Mouse (Mus musculus) lung, embryonic 14.5 days (tissue): Measurements from ENCODE around the gene Dmd. TPM values are rescaled to one million over a fixed set of nuclear protein-coding genes. Genes with fewer than 3 reads are reported as not detected.

ENCODE experiments used
- ATAC-seq: fragments of 200-750 bp; cut with Nextera tagmentation; 2 replicates; pipeline ENCODE4 v1.8.0; 2017; ENCODE audit warnings: mild to moderate bottlenecking, moderate TSS enrichment, moderate library complexity; ENCODE audit not compliant: insufficient read depth
- DNase-seq: peaks from one replicate; pipeline ENCODE4 v3.0.0-alpha.2; 2015
- H3K27ac ChIP-seq: fragments of 300-500 bp; sonication (generic); 2 replicates; pipeline ENCODE4 v1.5.1; 2014; ENCODE audit warnings: low read depth, mild to moderate bottlenecking, moderate library complexity
- H3K27me3 ChIP-seq: fragments of 300-500 bp; sonication (generic); 2 replicates; pipeline ENCODE4 v1.6.1; 2014; ENCODE audit warnings: low read length, control low read depth; ENCODE audit not compliant: insufficient read depth
- H3K36me3 ChIP-seq: fragments of 300-500 bp; sonication (generic); 2 replicates; pipeline ENCODE4 v1.6.1; 2014; ENCODE audit warnings: control low read depth; ENCODE audit not compliant: insufficient read depth
- H3K4me1 ChIP-seq: fragments of 300-500 bp; sonication (generic); 2 replicates; pipeline ENCODE4 v1.6.1; 2014; ENCODE audit warnings: antibody characterized with exemption, control low read depth; ENCODE audit not compliant: insufficient read depth
- H3K4me2 ChIP-seq: fragments of 300-500 bp; sonication (generic); 2 replicates; pipeline ENCODE4 v1.6.1; 2014; ENCODE audit warnings: mild to moderate bottlenecking
- H3K4me3 ChIP-seq: fragments of 300-500 bp; sonication (generic); 2 replicates; pipeline ENCODE4 v1.5.1; 2014; ENCODE audit warnings: low read depth, low read length
- H3K9ac ChIP-seq: fragments of 300-500 bp; sonication (generic); 2 replicates; pipeline ENCODE4 v1.6.1; 2014
- H3K9me3 ChIP-seq: fragments of 300-500 bp; sonication (generic); 2 replicates; pipeline ENCODE4 v1.6.1; 2016; ENCODE audit warnings: low read depth, low read length, control low read depth
- CTCF ChIP-seq: IDR thresholded peaks from 2 replicates; pipeline ENCODE4 v1.5.1; 2016; ENCODE audit warnings: antibody characterized with exemption, low read depth
- WGBS: fragments of 180-500 bp; shearing (Covaris S2); extraction: QIAGEN DNeasy Blood & Tissue Kit; methylation state at CpG from one replicate; pipeline ENCODE4 v1.1.7; 2014; 5-methylcytosine and 5-hydroxymethylcytosine counted together
- polyA plus RNA-seq: library from polyadenylated mRNA; unstranded; fragments of >200 nt; fragmentation: Nextera tagmentation; extraction: Ambion mirVana; gene quantifications from 2 replicates; pipeline ENCODE4 v1.2.1, GENCODE M21; 2014

The Dmd gene
- polyA plus RNA-seq, 1 experiment from 2014 or later = 26.6 TPM

DNA sequence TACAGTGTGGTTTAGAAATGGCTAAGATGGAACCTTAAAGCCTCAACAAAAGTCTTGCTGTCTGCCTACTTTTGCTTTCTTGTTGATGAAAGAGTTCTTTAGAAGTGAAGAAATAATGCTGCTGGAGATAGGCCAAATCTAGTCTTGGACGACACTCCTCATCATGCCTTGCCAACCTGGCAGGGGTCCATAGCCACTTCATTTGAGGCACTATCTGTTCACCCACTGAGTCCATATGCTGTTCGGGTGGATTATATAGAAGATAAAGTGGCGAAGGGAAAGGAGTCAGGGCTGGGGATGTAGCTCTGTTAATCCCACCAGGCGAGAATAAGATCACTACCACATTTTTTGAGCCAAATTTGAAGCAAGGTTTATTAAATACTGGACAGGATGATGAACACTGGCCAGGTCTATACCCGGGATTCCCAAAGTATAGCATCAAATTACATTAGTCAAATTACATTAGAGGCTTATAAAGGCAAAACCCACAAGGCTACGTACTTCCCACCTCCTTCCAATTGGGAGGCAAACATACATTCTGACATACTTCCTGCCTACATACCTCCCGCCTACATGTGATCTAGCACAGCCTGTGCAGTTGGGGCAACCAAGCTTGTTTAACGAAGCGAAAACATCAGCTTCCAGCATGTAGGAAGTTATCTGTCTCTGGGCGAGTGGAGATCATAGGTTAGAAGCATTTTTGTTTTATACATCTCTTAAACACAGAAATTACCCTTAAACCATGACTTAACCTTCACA is 1984.2 kb downstream of the Dmd start:
- no peak for TF ChIP-seq CTCF
- Histone ChIP-seq H3K4me2 (no peak overlapping the region), H3K27me3 (no peaks in the 10 kb centered on the region), H3K9ac (no peak overlapping the region), H3K27ac (no peak overlapping the region), H3K4me3 (no peak overlapping the region), H3K4me1 (no peaks in the 10 kb centered on the region), H3K9me3 (no peaks in the 10 kb centered on the region), H3K36me3 (no peaks in the 10 kb centered on the region)
- DNase-seq (peak; percentile 51), ATAC-seq (no peak)
- 69% methylated on average over 10 of the region's 10 CpGs for WGBS

DNA sequence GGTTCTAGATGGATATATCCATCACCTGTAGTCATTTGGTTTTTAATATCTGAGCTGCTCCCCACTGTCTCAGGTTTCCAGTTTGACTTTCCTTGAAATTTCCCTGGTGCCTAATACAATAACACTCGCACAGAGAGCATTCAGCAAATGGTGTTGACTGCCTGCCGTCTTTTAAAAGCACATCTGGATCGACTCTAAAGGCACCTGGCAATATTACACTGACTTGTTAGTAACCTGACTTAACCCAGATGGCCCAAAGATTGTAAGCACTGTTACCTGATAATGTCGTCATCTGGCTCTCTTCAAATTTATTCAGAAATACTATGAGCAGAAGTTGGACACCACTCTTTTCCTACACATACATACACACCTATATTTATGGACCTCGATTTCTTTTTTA is 2011.9 kb downstream of the Dmd start:
- no peak for TF ChIP-seq CTCF
- no peak overlapping the region for H3K4me3 ChIP-seq
- ATAC-seq (no peak), DNase-seq (no peak)
- H3K4me1 ChIP-seq = no peaks in the 10 kb centered on the region
- H3K36me3 ChIP-seq = no peaks in the 10 kb centered on the region
- no peaks in the 10 kb centered on the region for H3K9me3 ChIP-seq
- H3K27me3 ChIP-seq = no peaks in the 10 kb centered on the region
- no peak overlapping the region for H3K27ac ChIP-seq
- no peak overlapping the region for H3K4me2 ChIP-seq
- 29% methylated on average over 5 of the region's 5 CpGs for WGBS
- no peak overlapping the region for H3K9ac ChIP-seq

DNA sequence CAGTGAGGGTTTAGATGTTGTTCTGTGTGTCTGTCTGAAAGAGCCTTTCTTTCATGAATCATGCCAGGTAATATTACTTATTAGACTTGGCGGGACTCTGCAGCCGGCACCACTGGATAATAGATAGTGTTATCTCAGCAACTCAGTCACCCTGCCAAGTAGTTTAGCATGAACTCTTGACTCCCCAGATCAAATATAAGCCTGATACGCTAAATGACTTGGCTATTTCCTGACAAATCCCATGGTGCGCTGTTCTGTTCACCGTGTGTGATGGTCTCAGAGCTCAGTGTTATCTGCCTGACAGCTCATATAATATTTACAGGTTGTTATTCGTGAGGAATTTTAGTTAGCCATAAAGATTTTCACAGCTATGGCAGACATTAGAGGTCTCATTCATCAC is 2012.3 kb downstream of the Dmd start:
- Histone ChIP-seq H3K4me3 (no peak overlapping the region), H3K36me3 (no peaks in the 10 kb centered on the region), H3K27ac (no peak overlapping the region), H3K9me3 (no peaks in the 10 kb centered on the region), H3K27me3 (no peaks in the 10 kb centered on the region), H3K4me2 (no peak overlapping the region), H3K4me1 (no peaks in the 10 kb centered on the region), H3K9ac (no peak overlapping the region)
- WGBS = 27% methylated on average over 6 of the region's 6 CpGs
- no peak for TF ChIP-seq CTCF
- ATAC-seq = no peak
- no peak for DNase-seq

DNA sequence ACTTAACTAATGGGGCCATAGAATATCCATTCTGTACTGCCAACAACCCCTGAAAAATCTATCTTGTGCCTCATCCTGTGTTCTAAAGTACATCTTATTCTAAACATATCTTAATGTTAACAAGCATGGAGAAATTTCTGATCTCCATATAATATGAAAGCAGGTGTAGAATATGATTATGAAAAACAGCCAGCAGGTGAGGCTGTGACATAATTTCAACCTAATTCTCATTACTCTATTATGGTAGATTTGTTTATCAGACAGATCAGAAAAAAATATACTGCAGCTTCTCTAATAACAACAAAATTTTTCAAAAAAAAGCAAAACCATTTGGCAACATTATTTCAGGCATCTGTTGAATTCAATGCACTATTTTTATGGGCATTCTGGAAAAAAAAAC is 2059.6 kb downstream of the Dmd start:
- Histone ChIP-seq H3K36me3 (no peaks in the 10 kb centered on the region), H3K9ac (no peak overlapping the region), H3K27me3 (no peaks in the 10 kb centered on the region), H3K4me3 (no peak overlapping the region), H3K27ac (no peak overlapping the region), H3K9me3 (no peaks in the 10 kb centered on the region), H3K4me2 (no peak overlapping the region), H3K4me1 (no peaks in the 10 kb centered on the region)
- no peak for DNase-seq
- TF ChIP-seq CTCF = no peak
- ATAC-seq = no peak

DNA sequence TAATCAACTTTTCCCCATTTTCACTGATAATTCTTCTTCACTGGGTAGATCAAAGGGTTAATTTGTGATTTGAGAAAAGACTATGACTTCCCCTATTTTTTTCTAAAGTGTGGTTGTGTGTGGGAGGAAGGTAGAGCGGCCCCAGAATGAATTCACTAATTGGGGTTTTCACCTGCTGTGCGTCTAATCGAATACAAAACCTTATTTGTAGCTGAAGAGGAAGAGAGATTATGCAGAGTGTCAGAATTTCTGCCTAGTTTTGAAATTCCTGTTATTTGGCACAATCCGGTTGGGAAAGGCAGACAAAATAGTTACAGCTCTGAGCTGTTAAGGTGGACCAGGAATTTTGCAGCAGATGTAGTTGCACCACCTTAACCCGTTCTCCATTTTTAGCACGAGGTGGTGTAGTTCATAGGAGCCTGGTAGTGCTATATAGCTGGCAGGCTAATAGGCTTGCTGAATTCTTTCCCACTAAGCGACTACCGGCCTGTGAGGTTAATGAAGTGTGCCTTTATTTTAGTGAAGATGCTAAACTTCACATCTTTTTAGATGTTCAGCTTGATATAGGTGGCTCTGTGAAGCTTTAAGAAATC is 2092.9 kb downstream of the Dmd start:
- Histone ChIP-seq H3K4me1 (no peaks in the 10 kb centered on the region), H3K27me3 (no peaks in the 10 kb centered on the region), H3K27ac (no peak overlapping the region), H3K4me3 (no peak overlapping the region), H3K9ac (no peak overlapping the region), H3K36me3 (no peaks in the 10 kb centered on the region), H3K9me3 (no peaks in the 10 kb centered on the region), H3K4me2 (no peak overlapping the region)
- DNase-seq = no peak
- 57% methylated on average over 8 of the region's 8 CpGs for WGBS
- no peak for TF ChIP-seq CTCF
- ATAC-seq = no peak

DNA sequence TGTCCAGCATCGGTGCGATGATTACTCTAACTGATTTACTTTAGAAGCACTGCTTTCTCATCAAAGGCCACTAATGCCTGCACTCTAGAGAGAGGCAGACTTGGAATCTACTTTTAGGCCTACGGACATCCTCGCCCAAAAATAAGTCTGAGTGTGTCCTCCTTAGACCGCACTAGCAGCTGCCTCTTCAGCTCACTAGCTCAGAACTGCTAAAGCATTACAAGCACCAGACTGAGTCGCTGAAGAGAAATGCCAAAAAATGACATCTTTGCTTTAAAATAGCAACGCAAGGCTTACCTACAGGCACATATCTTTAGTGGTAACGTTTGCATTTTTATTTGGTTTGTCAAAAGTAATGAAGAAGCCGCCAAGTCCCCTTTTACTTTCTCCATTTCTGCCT is 2098.0 kb downstream of the Dmd start:
- Histone ChIP-seq H3K4me3 (no peak overlapping the region), H3K9me3 (no peaks in the 10 kb centered on the region), H3K9ac (no peak overlapping the region), H3K27me3 (no peaks in the 10 kb centered on the region), H3K4me2 (no peak overlapping the region), H3K27ac (no peak overlapping the region), H3K36me3 (no peaks in the 10 kb centered on the region), H3K4me1 (no peaks in the 10 kb centered on the region)
- no peak for TF ChIP-seq CTCF
- WGBS = 83% methylated on average over 9 of the region's 9 CpGs
- no peak for DNase-seq
- ATAC-seq = no peak

DNA sequence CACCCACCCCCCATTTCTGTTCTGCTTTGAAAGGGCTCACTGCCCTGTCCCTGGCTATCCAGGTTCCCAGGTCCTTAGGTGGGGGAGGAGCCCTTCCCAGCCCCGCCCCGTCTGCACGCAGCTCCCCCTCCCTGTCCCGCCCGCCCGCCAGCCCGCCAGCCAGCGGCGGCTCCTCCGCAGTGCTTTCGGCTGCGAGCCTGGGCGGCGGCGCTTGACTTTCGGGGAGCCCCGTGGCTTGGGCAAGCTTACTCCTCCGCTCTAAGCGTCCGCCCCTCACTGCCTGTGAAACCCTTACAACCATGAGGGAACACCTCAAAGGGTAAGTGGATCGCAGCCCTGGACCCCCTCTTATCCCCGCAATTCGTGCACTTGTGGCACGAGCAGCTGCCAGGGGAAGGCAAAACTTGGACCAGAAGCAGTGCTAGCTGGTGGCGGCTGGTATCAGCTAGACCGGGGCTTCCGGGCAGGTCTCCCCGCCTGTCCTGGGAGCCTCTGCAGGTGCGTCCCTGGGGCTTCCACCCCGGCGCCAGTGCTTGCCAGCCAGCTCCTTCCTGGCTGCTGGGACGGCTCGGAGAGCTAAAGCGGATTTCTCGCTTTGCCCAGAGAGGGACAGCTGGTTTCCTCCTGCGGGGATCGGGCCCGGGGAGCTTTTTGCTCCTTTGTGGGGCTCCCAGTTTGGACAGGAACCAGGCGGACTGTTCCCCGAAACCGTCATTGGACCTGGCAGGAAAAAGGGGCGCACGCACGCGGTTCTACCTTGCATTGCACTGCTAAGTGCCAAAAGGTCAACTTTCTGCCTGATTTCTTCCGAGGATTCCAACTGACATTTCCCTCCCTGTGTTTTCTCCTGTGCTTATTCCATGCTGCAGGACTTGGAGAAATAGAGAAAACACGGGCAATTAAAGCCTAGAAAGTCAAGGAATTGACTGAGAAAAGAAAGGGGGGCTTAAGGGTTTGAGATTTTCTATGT is 2099.8 kb downstream of the Dmd start:
- TF ChIP-seq CTCF = no peak
- peak overlapping the region; percentile 49 for H3K4me3 ChIP-seq
- WGBS = 6% methylated on average over 44 of the region's 47 CpGs
- peak; percentile 94 for ATAC-seq
- peak overlapping the region; percentile 63 for H3K4me2 ChIP-seq
- H3K4me1 ChIP-seq = no peaks in the 10 kb centered on the region
- H3K36me3 ChIP-seq = no peaks in the 10 kb centered on the region
- H3K9me3 ChIP-seq = no peaks in the 10 kb centered on the region
- H3K27ac ChIP-seq = peak overlapping the region; percentile 50; the same call in 1 of the 2 replicates
- H3K27me3 ChIP-seq = no peaks in the 10 kb centered on the region
- DNase-seq = peak; percentile 63
- H3K9ac ChIP-seq = peak overlapping the region; percentile 52
